Mouse (Mus musculus) central nervous system, embryonic 18 days (tissue): ENCODE measurements around the gene Ankrd12. TPM values are rescaled to one million over a fixed set of nuclear protein-coding genes. Genes with fewer than 3 reads are reported as not detected.

ENCODE experiments used
- polyA plus RNA-seq: library from polyadenylated mRNA; depleted of rRNA; stranded (reverse); fragments of >200 nt; gene quantifications from 2 replicates; pipeline ENCODE4 v1.2.3, GENCODE M21; 2012; rRNA removed

The Ankrd12 gene
- polyA plus RNA-seq = 24.7 and 27.7 TPM in 2 replicates

DNA sequence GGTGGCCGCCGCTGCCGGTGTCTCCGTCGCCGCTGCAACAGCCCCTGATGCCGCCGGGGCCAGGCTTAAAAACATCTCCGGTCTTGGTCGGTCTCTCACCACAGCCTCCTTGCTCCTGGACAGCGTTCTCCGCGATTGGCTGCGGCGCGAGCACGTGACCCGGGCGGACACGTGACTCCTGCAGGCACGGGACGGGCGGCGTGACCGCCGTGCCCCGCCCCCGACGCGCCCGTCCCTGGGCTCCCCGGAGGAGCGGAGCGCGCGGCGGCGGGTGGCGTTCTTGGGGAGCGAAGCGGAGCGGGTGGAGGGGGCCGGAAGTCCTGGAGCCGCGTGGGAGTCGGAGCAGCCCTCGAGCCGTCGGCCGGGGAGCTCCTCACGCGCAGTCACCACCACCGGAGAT lies at the start of gene Ankrd12:
Gene Ankrd12, minus strand, starts transcription at position 156 of the 400 bp plus-strand sequence.

DNA sequence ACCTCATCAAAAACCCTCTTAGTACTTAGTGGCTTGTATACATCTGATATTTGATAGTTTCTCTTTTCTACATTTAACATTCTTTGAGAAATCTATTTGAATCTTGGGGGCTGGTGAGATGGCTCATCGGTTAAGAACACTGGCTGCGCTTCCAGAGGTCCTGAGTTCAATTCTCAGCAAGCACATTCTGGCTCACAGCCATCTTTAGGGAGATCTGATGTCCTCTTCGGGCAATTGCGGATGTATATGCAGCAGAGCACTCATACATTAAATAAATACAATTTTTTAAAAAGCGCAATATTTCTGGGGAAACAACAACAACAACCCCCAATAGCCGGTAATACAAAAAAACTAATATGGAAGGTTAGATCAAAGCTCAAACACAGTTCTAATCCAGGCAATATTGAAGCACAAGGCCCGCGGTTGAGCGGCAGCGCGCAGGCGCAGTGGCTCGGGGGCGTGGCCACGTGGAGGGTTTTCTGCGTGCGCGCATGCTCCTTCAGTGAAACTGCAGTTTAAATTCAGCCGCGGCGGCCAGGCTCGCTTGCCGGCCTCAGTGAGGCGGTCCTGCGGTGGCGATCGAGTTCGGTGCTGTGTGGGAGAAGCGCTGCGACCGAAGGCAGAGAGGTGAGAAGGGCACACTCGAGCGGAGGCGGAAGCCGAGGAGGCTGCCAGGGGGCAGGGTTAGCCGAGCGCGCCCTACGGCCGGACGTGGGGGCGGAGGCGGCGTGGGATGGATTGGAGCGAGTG lies 46.4 kb upstream of the Ankrd12 start, which contains the start of gene Ddx11:
Gene Ddx11, plus strand, starts transcription at position 455 of the 750 bp plus-strand sequence.

DNA sequence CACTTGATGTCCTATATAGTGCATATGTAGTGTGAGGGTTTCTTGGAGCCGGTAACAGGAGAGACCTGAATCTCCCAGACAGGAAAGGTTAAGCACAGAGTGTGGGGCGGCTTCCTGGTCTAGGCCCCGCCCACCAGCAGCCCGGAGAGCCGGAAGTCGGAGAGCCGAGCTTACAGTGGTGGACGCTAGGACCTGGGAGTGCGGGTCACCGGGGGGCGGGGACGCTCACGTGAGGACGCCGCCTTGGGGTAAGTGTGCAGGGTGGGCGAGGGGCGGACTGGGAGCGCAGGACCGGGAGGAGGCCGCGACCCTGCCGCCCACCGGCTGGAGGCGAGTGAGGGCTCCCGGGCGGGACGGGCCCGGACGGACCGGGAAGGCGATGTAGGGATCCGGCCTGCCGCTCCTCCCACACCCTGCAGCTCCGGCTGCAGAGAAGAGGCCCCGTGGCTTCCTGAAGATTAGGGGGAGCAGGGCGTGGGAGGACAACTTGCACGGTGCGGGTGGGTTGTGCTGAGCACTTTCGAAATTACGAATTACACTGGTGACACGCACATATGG lies 34.6 kb upstream of the Ankrd12 start, which contains the start of gene Washc1:
Gene Washc1, plus strand, starts transcription at position 144 of the 558 bp plus-strand sequence.

DNA sequence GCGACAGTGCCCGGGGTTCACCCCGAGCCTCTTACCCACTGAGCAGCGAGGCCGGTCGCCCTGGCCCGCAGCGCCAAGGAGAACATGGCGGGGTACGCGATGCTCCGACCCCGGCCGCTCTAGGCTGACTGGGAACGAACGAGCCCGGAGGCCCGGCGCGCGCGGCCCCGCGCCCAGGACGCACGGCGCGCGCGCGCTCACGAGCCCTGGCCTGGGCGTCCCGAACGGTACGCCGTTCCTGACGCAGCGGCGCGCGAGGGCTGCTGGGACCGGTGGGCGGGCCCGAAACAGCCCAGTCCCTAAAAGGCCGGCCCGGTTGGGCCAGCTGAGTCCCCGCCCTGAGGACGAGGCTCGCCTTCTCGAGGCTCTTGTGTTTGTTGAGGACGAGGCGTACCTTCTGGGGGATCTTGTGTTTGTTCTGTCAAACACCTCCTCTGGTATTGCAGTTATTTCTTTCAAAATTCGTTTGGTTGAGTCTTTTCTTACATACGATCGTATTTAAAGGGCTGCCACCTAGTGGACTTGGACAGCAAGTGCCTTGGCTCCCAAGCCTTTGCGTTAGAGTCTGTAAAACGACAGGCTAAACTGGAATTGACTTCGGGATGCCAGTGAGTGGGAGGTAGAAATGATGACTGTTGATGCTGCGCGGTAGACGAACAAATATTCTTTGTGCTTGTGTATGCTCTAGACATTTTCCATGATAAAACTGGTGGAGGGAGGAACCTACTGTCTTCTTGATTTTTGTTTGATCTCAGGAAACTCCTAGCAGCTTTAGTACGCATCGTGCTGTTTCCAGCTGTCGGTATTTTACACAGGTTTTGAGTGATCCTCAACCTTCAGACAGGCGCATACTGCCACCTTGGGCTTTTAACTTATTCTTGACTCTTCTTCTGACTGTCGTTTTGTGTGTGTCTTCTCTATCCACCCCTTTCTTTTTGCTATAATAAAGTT lies 24.8 kb upstream of the Ankrd12 start, which contains the start of gene Ndufv2:
Gene Ndufv2, minus strand, starts transcription at position 180 of the 951 bp plus-strand sequence.

DNA sequence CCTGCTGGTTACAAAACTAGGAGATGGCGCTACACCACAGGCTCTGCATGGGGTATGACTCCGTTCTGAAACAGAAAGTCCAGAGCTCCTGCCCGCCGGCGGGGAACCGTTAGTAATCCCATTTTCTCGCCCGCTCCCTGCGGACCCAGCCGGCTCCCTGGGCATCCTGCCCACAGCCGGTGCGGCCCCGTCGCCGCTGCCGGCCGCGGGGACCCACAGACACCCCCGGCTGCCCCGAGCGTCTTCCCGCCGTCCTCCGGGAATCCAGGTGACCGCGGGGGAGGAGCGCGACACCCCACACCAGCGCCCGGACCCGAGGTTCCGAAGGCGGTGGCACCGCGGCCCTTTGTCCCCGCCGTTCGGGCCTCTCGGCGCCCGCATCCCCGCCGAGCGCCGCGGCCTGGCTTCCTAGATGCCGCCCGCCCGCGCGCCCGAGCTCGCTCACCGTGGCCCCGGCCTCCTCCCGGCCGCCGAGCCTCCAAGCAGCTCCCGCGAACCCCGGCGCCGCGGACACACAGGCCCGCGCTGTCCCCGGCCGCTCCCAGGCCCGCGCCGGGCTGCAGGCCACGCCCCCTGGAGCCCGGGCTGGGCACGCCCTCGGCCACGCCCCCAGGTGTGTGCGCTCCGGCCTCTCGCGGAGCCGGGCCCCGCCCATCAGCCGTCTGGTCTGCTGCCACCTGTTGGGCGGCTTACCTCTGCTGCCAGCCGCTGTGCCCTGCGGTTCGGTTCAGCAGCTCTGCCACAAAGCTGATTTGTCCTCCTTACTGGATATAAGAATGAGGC lies 126.1 kb downstream of the Ankrd12 start, which contains the start of gene Twsg1:
Gene Twsg1, minus strand, starts transcription at position 605 of the 783 bp plus-strand sequence.

Other genes with a start within 250 kb of the Ankrd12 start
- 33.3 and 33.6 TPM in 2 replicates for gene Ralbp1, start 191.3 kb downstream of the Ankrd12 start, polyA plus RNA-seq
- gene Twsg1, start 125.9 kb downstream of the Ankrd12 start, polyA plus RNA-seq = 36.9 and 38.0 TPM in 2 replicates
- gene Ndufv2, start 24.5 kb upstream of the Ankrd12 start, polyA plus RNA-seq = 153 and 168 TPM in 2 replicates
- gene Washc1, start 34.5 kb upstream of the Ankrd12 start, polyA plus RNA-seq = 54.3 and 55.8 TPM in 2 replicates
- gene Ddx11, start 46.4 kb upstream of the Ankrd12 start, polyA plus RNA-seq = 6.4 and 7.9 TPM in 2 replicates